Mouse (Mus musculus) cerebellum, adult 9-10 months (tissue): ENCODE results near the gene Psma3.

Experiments
- DNase-seq: peaks from one replicate; pipeline ENCODE4 v3.0.0; 2022

The Psma3 gene

GRCm38 (mm10) chr12:70974441-70975266 lies at the start of gene Psma3:
TSS of gene Psma3 (plus strand) at chr12:70974621.
- DNase-seq, result peak; percentile 90

DNA sequence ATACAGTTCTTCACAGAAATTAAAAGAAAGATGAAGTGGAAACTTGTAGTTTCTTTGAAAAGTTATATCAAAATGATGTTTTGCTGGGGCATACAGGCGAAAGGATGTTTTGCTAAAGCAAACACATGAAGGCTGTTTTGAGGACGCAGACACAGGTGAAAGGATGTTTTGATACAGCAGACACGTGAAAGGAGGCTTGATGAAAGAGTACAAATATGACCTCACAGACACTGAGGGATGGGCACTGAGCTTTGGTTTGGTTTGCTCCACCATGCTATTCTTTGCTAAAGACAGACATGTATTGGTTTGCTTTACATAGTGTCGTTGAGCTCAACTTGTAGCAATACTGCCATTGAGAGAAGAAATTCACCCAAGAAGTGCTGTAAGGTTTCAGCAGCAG lies 44.6 kb upstream of the Psma3 start:
- no peak for DNase-seq

DNA sequence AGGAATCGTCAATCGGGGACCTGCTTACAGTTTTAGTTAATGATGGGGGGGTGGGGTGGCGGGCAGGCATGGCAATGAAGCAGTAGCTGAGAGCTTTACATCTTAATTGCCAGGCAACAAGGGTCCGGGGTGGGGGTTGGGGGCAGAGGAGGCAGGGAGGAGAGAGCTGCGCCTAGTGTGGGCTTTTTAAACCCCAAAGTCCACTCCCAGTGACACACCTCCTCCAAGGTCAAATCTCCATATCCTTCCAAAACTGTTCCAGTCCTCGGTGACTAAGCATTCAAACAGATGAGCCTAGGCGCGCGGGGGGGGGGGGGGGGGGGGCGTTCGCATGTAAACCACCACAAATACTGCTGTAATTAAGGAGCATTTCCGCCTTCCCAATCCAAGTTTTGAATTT lies 37.3 kb upstream of the Psma3 start:
- no peak for DNase-seq

- peak; percentile 90 for DNase-seq
Measured at GRCm38 (mm10) chr12:70937571-70938384, 36.6 kb upstream of the Psma3 start, which contains the start of gene Actr10. TSS of gene Actr10 (plus strand) at chr12:70937857.

DNA sequence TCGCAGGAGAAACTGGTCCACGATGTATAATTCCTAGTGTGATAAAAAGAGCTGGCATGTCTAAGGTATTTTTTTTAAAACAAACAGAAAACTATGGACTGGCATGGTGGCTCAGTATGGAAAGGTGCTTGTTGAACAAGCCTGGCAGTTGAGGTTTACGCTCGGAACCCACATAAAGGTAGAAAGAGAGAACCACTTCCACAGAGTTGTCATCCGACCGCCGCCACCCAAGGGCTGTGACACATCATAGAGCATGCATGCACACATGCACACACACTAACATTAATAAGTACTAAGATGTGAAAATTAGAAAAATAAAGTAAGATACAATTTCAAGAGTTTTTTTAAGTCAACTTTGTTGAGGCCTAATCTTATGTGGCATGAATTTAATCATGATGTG lies 33.6 kb upstream of the Psma3 start:
- DNase-seq, result no peak

GRCm38 (mm10) chr12:70944181-70944580 lies 30.2 kb upstream of the Psma3 start:
- DNase-seq, result no peak

- DNase-seq, result no peak
Measured at GRCm38 (mm10) chr12:70946585-70947256, 27.7 kb upstream of the Psma3 start.

DNA sequence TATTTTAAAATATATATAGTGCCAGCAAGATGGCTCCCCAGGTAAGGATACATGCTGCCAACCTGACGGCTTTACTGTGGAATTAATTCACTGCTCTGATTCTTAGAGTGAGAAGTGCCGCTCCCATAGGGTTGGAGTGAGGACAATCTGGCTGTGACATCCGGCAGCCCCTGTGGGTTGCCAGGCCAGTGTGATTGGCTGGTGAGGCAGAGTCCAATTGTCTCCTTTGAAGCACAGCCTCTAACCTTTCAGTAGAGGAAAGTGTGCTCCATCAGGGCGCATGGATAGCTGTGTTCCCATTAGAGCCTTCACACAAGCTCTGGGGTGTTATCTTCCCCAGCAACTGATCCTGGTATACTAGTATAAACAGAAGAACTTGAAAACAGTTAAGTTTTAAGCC lies 15.8 kb upstream of the Psma3 start:
- DNase-seq, result no peak

- no peak for DNase-seq
Measured at GRCm38 (mm10) chr12:70967581-70967980, 6.8 kb upstream of the Psma3 start.

GRCm38 (mm10) chr12:70968141-70968790 lies 6.2 kb upstream of the Psma3 start:
- peak; percentile 88 for DNase-seq

GRCm38 (mm10) chr12:70968791-70969307 lies 5.6 kb upstream of the Psma3 start:
- peak; percentile 93 for DNase-seq

DNA sequence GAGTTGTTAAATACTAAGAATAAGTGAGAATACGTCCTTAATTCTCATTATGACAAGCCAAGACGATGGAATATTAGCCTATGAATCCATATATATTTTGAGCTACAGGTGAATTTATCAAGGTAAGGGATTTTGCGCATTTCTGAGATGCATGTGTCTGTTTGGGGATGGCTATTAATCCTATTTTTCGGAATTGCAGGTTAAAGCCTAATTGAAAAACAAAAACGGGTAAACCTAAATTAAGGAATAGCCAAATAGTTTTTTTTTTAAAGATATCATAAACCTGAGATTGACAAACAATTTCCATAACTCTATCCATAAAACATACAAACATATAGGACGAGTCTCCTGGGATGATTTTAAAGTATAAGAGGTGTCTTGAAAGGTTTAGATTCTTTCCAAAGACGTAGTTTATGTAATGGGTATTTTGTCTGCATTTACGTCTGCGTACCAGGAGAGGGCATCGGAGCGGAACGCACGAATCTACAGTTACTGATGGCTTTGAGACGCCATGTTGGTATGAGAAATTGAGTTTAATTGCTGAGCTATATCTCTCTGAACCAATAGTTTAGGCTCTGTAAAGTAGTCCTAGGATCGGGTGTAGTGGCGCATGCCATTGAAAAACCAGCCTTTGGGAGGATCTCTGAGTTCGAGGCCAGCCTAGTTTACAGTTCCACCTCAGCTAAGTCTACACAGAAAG lies 4.8 kb upstream of the Psma3 start:
- peak; percentile 87 for DNase-seq

- peak; percentile 55 for DNase-seq
Measured at GRCm38 (mm10) chr12:70973831-70974230, 590 bp upstream of the Psma3 start.

DNA sequence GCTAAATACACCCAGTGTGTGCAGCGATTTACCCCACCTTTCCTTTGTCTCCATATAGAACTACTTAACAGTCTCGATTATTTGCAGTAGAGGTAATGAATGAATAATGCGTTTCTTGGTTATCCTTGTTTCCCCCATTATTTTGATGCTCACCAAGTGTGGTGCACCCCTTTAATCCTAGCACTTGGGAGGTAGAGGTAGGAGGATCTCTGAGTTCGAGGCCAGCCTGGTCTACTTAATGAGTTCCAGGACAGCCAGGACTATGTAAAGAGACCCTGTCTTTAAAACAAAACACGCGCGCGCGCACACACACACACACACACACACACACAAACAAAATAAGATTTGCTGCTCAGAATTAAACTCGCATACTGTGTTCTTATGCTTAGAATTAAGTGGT lies 985 bp downstream of the Psma3 start:
- DNase-seq, result peak; percentile 44

DNA sequence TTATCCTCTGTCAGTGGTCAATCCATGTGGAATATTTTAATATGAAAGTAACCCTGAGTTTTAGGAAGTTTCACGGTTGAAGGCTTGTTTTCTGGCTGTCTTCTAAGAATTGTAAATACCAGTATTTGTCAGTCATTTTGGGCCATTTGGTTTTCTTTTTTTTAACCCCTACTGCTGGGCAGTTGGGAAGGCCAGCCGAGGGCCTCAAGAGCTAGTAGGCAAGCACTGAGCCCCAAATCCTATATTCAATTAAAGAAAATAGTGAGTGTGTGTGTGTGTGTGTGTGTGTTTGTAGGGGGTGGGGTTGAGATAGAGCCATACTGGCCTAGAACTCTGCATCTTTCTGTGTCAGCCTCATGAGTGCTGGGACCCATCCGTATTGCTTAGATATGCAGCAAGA lies 1.5 kb downstream of the Psma3 start:
- DNase-seq, result no peak

DNA sequence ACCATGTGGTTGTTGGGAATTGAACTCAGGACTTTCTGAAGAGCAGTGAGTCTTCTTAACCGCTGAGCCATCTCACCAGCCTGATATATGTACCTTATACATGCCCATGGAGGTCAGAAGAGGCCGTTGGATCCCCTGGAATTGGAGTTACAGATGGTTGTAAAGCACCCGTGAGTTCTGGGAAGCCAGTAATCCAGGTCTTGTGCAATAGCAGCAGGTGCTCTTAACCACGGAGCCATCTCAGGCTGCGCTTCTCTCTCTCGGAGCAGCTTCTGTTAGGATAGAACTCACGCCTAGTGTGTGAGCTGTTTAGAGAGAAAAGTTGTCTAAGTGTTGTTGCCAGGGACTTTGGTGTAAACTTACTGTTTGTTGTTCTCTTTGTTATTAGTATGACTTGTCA lies 3.9 kb downstream of the Psma3 start:
- DNase-seq, result no peak

DNA sequence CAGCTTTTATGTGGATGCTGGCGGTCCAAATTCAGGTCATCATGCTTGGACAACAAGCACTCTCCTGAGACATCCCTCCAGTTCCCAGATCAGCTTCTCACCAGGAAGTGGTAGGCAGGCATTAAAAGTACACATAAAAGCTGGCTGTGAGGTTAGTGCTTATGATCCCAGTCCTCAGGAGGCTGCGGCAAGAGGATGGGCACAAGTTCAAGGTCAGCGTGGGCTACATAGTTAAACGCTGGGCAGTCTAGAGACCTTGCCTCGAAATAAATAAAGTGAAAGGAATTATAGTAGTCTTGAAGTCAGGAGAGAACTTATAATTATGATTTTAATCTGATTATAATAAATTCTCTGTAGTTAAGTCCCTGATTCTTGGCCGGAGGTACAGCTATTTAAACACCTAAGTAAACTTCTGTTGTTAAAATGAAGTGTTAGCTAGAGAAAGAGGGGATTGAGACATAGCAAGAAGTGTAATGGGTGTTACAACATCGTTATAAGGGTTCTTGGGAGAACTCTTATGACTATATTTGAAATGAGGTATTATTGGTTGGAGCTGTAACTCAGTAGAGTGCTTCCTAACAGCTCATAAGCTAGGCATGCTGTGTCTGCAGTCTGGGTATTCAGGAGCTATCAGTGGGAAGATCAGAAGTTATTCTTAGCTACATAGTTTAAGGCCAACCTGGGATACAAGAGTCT lies 10.6 kb downstream of the Psma3 start:
- DNase-seq, result no peak

DNA sequence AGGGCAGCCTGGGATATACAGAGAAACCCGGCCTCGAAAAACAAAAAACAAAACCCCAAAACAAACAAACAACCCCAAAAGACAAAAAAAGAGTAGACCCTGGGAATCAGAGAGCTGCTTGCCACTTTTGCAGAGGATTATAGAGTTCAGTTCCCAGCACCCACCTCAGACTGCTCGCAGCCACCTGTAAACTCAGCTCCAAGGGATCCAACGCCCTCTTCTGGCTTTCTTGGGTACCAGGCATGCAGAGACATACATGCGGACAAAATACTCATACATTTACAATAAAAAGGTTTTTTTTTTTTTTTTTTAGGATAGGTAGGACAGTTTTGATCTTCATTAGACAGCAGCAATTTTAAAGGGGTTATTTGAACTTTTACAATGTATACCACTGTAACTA lies 22.8 kb downstream of the Psma3 start:
- DNase-seq, result no peak

DNA sequence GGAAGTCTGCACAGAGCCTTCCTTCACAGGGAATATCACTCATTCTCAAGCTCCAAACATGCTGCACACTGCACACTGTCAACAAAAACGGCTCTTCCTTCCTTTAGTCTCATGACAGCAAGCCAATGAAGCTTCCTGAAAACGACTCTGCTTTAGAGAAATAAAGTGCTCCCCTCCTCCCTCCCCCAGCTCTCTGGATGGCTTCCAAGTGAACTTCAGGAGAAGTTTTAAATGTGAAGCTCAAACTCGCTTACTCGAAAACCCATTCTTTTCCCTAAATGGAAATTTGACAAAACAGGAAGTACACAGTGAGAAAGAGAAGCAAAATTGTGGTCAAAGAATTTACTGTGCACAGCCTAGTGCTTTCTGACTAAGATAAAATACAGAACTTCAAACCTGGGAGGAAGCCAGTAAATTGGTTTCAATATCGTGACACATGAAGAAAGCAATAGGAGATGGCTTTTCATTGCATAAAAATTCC lies 25.0 kb downstream of the Psma3 start:
- DNase-seq, result no peak

GRCm38 (mm10) chr12:71000344-71000743 lies 25.9 kb downstream of the Psma3 start:
- no peak for DNase-seq

DNA sequence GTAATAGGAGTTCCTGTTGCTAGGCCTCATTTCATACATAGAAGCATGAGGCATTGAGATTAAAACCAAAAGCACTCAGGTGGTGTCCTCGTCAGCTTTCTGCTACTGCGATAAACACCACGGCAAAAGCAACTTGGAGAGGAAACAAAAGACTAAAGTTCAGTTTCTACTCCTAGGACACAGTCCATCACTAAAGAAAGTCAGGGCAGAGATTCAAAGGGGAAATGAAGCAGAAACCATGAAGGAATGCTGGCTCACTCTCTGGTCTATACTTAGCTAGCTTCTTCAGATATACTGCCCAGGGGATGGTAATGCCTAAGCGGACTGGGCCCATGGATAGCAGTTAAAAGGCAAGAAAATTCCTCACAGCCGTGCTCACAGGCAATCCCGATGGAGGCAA lies 27.0 kb downstream of the Psma3 start:
- no peak for DNase-seq
